Mouse (Mus musculus) heart, adult 2 months (tissue): ENCODE data around the gene Aqp1.

Source experiments
- CTCF ChIP-seq: fragments of 200-600 bp; IDR thresholded peaks from 2 replicates; pipeline ENCODE4 v1.8.1; 2022; ENCODE audit warnings: antibody characterized with exemption, mild to moderate bottlenecking, moderate library complexity
- EP300 ChIP-seq: fragments of 200-500 bp; IDR thresholded peaks from 2 replicates; pipeline ENCODE4 v1.6.1; 2011; ENCODE audit warnings: low read depth, low read length, control low read depth; ENCODE audit not compliant: insufficient read depth
- POLR2A ChIP-seq: fragments of 200-500 bp; IDR thresholded peaks from 2 replicates; pipeline ENCODE4 v1.6.1; 2011; ENCODE audit warnings: mild to moderate bottlenecking, low read depth, low read length, control low read depth; ENCODE audit not compliant: insufficient read depth

DNA sequence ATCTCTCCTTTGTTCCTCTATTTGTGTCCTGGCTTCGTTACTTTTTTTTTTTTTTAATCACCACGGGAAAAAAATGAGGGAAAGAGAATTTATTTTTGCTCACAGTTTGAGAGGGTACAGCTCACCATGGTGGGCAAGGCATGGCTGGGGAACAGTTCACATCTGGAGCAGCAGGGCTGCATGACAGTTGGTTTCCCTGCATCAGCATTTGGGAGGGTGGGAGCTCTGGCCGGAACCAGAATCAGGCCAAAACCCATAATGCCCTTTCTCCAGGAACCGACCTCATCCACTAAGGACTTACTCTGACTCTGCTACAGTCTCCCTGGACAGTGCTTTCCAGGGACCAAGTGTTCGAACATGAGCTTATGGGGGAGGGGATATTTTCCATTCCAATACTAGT, 53.1 kb downstream of the Aqp1 start:
- no peak for TF ChIP-seq CTCF
- TF ChIP-seq POLR2A = no peak
- no peak for TF ChIP-seq EP300
